Comparison of ENCODE assay signal across 1 mouse cellular context in the genomic region with DNA sequence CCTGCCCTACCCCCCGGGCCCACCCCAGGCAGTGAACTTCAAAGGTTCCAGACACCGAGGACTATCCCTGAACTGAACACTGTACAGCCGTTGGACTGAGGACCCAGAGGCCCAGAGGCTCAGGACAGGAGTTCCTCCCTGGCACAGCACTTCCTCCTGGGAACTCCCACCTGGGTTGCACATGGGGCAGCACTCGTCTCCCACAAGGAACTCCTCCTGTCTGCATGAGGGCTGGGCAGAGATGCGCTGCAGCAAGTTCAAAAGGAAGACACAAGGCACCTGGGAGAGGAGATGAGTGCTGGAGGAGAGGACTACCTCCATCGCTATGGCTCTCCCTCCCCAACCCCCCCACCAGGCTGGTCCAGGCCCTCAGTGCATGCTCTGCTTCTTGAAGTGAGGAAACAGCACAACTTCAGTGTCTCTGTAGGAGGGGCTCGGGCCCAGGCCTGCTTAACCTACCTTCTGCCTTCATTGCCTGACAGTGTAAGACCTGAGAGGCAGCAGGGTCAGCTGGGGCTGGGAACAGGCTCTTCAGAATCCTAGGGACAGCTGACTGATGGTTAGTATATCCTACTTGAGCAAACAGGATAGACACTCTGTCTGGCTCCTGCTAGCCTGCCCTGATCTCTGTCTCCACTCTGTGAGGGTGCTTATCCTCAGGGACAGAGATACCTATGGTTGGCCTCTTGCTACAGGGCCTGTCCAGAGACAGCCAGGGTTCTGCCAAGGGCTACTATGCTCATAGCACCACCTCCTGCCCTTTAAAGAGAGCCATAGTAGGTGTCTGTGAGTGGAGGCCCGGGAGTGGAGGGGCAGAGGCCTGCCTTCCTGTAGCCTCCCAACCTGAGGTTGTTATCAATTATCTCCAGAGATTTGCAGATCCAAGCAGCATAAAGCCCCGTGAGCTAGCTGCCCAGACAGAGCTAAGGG.
A peak's percentile ranks its signal among the peaks of the same experiment; 100 is the strongest.
TF ChIP-seq lines count a peak whose summit lies in the region.

No protein-coding gene starts in this region.

TF ChIP-seq in CH12.LX, 34 proteins besides CTCF, POLR2A, EP300 and RAD21:
- TF ChIP-seq MAX (IDR thresholded peaks at IDR 0.05; ENCODE audit: low read length) = peak; percentile 34; the same call in 1 of the 2 replicates
- TF ChIP-seq ZC3H11A (IDR thresholded peaks at IDR 0.05; ENCODE audit: low read depth, low read length) = no peak
- TF ChIP-seq SIN3A (IDR thresholded peaks at IDR 0.05; ENCODE audit: low read length) = peak; percentile 61
- TF ChIP-seq E2F4 (IDR thresholded peaks at IDR 0.05; ENCODE audit: insufficient replicate concordance, low read depth, low read length) = no peak
- TF ChIP-seq NRF1 (IDR thresholded peaks at IDR 0.05; ENCODE audit: low read depth, low read length) = no peak
- no peak for TF ChIP-seq POLR2AphosphoS2 (IDR thresholded peaks at IDR 0.05; ENCODE audit: low read depth, low read length)
- TF ChIP-seq UBTF (IDR thresholded peaks at IDR 0.05; ENCODE audit: low read depth, low read length) = peak; percentile 20; the same call in 1 of the 2 replicates
- TF ChIP-seq TBP (conservative IDR thresholded peaks at IDR 0.05; ENCODE audit: low read depth, low read length) = 0 out of 2 replicates have a peak, but pooled peaks have one; percentile 12
- TF ChIP-seq ZNF384 (IDR thresholded peaks at IDR 0.05; ENCODE audit: low read depth, low read length) = no peak
- TF ChIP-seq MEF2A (IDR thresholded peaks at IDR 0.05; ENCODE audit: borderline replicate concordance, low read depth, low read length) = no peak
- no peak for TF ChIP-seq ETS1 (conservative IDR thresholded peaks at IDR 0.05; ENCODE audit: low read depth, low read length)
- no peak for TF ChIP-seq JUN (IDR thresholded peaks at IDR 0.05; ENCODE audit: insufficient read depth, low read depth, low read length)
- TF ChIP-seq USF1 (IDR thresholded peaks at IDR 0.05; ENCODE audit: low read depth, low read length) = no peak
- no peak; the same call in 1 of the 2 replicates for TF ChIP-seq MXI1 (IDR thresholded peaks at IDR 0.05; ENCODE audit: low read depth, low read length)
- TF ChIP-seq SMC3 (IDR thresholded peaks at IDR 0.05; ENCODE audit: low read depth, low read length) = no peak
- no peak for TF ChIP-seq USF2 (conservative IDR thresholded peaks at IDR 0.05; ENCODE audit: low read depth, low read length)
- no peak; the same call in 1 of the 2 replicates for TF ChIP-seq TCF12 (IDR thresholded peaks at IDR 0.05; ENCODE audit: low read depth, low read length)
- TF ChIP-seq GABPA (IDR thresholded peaks at IDR 0.05; ENCODE audit: insufficient replicate concordance, low read depth, low read length) = no peak
- no peak for TF ChIP-seq HCFC1 (IDR thresholded peaks at IDR 0.05; ENCODE audit: low read depth, low read length)
- TF ChIP-seq BHLHE40 (IDR thresholded peaks at IDR 0.05; ENCODE audit: low read depth, low read length) = 0 out of 2 replicates have a peak, but pooled peaks have one; percentile 23
- no peak for TF ChIP-seq NELFE (IDR thresholded peaks at IDR 0.05; ENCODE audit: low read depth, low read length)
- TF ChIP-seq CHD1 (IDR thresholded peaks at IDR 0.05; ENCODE audit: low read depth, low read length) = no peak
- peak; percentile 38; the same call in 1 of the 2 replicates for TF ChIP-seq MYC (IDR thresholded peaks at IDR 0.05; ENCODE audit: low read depth, low read length)
- TF ChIP-seq PAX5 (IDR thresholded peaks at IDR 0.05; ENCODE audit: low read length) = no peak
- TF ChIP-seq IRF4 (IDR thresholded peaks at IDR 0.05; ENCODE audit: low read depth, low read length) = no peak
- no peak for TF ChIP-seq JUND (conservative IDR thresholded peaks at IDR 0.05; ENCODE audit: low read depth, low read length)
